Mouse (Mus musculus): ENCODE results near the gene Map3k1. TPM values are rescaled to one million over a fixed set of nuclear protein-coding genes. Genes with fewer than 3 reads are reported as not detected.
A peak's percentile ranks its signal among the peaks of the same experiment; 100 is the strongest.
"Not testable (repeated sequence)": the region's sequence is repeated elsewhere in the genome, so short reads cannot be mapped to it uniquely, and the experiment has no call there.

Map3k1 gene
- total RNA-seq, 2 experiments from 2014 or later, result 8.8 to 10.3 TPM

DNA sequence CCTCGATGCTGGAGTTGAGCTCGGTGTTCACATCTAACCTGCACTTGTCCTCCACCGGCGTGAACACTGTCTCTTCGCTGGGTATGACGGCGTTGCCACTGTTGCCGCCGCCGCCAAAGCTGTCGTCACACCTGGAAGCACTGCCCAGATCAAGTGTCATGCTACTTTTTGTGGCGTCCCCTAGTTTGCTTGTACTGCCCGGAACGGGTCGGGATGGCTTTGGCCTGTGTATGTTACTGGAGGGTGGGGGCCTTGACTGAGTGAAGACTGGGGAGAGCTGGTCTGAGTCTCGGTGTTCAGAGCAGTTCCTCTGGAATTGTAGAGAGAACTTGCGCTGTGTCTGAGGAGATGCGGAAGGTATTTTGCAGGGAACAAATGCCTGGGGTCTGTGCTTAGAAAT lies 53.4 kb downstream of the Map3k1 start:
- intact Hi-C loops (cut with DNase I), result no loop called here

DNA sequence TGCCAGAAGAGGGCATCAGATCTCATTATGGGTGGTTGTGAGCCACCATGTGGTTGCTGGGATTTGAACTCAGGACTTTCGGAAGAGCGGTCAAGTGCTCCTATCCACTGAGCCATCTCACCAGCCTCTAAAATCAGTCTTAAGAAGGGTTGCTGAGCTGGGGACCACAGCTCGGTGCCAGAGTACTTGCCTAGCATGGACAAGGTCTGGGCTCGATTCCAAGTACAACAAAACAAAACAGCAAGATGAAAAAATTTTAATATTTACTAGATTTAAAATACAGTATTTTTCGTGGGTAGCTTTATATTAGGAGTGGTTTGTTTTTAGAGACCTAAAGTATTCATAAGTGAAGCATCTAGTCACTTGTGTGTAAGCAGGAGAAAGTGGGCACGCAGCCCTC lies 55.5 kb downstream of the Map3k1 start:
- DNase-seq (ENCODE audit: low spot score in 2 of 2), result no peak
- intact Hi-C loops (cut with DNase I), result no loop called here

More for the DNA sequence above, 53.4 kb downstream of the Map3k1 start:
- no peak for DNase-seq (ENCODE audit: low spot score in 2 of 2)

DNA sequence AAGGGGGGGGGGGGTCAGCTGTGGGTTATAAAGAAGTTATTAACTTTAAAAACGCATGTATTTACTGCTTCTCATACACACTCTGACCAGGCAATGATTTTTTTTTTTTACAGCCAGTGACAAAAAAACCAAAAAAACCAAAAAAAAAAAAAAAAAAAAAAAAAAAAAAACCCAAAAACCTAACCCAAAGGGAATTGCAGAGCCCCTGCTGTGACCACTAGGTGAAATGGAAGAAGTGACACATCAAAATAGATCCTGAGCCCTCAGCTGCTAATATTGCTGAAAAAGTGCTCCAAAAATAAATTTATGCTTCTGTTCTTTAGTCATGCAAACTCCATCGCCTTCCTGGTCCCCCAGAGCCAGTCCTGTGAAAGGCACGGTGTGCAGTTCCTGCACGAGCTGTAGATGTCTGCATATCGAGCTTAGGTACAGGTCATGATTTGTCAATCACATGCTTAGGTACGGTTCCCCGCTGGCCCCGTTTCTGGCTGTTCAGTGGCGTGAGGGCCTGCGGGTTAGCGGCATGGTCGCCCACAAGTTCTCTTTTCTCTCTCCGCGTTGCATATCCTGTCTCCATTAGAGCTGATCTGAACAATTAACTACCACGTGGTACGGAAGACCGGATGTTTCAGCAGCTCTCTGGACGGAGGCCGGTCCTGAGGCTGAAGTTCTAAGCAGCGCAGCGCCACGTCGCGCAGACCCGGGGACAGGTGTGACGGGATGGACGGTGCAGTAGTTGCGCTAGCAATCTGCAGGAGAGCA lies 60.3 kb downstream of the Map3k1 start:
- intact Hi-C loops (cut with DNase I), result no loop called here
- no peak for DNase-seq (ENCODE audit: low spot score in 2 of 2)

- intact Hi-C loops (cut with DNase I), result no loop called here
These were observed 62.0 kb downstream of the Map3k1 start for GRCm38 (mm10) chr13:111746831-111747230.

DNA sequence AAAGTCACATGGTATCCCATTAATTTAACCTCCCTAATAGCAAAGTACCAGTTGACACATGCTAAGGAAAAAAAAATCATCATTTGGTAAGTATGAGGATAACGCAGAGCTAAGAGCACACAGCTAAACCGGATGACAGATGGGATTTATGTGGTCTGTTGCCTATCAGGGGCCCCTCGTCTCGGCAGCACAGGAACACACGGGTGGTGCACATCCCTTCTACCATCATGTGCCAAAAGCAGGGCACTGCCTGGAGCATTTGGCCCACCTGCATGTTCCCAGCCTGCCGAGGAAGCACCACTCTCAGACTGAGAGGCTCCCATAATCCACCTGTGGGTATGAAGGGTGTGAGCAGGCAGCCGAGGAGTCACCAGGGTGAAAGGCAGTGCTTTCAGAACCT lies 63.6 kb downstream of the Map3k1 start:
- intact Hi-C loops (cut with DNase I), result no loop called here
- no peak for DNase-seq (ENCODE audit: low spot score in 2 of 2)

More at GRCm38 (mm10) chr13:111746831-111747230, 62.0 kb downstream of the Map3k1 start:
- DNase-seq (ENCODE audit: low spot score in 2 of 2), result no peak

DNA sequence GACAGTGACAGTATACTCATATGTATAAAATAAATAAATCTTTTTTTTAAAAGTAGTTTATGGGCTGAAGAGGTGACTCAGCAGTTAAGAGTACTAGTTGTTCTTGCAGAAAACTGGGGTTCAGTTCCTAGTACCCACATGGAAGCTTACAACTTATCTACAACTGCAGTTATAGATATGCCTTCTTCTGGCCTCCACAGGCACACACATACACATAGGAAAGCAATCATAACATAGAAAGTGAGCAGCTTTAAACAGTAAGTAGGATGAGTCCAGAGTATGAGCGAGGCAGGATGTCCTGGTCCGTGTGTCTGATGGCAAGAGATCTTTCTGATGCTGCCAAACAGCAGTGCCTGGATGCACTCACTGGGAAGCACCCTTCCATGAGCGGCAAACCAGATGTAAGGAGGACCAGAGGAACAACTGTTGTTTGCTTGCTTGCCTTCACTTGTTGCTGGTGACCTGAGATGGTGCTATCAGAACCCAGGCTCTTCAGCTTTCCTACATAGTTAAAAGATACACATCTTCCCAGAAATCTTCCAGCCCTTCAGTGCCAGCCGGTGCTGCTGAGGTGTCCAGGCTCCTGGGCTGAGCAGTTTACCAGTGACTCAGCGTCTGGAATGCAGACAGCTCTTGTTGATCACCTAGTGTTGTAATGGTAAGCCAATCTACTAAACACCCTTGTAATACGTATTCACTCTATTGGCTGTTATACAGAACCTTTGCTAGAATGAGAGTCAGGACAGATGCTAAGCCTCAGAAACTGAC lies 64.4 kb downstream of the Map3k1 start:
- intact Hi-C loops (cut with DNase I), result loop anchor here (5.0 kb wide), 3 partner anchors 172 to 1362 kb away; no protein-coding TSS in a partner anchor
- DNase-seq (ENCODE audit: low spot score in 2 of 2), result no peak

GRCm38 (mm10) chr13:111741991-111742615 lies 66.7 kb downstream of the Map3k1 start:
- peak; percentile 51 to 73 for DNase-seq (ENCODE audit: low spot score in 2 of 2)
- intact Hi-C loops (cut with DNase I), result loop anchor here (2.0 to 5.0 kb wide), 4 partner anchors 15 to 1360 kb away; no protein-coding TSS in a partner anchor

DNA sequence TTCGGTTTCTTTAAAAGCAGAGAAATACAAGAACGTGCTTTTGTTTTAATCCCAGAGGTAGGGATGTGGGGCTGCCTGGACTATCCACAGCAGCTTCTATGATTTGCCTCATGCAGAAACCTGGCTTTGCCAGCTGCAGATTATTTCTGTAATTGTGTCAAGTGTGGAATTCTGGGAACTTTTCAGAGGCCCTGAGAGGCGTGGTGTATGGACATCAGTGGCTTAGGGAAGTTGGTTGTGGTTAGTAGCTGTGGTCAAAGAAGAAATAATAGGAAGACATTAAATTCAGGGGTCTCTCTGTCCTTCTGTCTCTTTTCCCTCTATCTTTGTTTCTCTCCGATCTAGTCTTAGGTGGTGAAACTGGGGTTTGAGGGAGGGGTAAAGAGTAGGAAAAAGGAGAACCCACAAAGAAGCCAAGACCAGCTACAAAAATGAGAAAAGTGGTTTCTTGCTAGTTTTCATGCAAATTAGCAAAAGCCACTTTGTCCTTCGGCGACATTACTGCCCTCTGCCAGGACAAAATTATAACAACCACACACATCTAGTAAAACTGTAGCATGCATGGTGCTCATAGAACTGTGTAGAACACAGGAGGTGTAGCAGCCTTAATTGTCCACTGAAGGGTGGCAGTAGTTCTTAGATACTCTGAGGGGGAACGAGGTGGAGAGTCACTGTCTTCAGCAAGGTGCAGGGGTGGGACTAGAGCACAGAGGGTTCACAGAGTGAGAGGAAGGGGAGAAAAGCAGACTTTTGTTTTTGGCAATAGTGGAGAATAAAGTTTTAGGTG lies 67.4 kb downstream of the Map3k1 start:
- intact Hi-C loops (cut with DNase I), result loop anchor here (2.0 to 5.0 kb wide), 4 partner anchors 15 to 1359 kb away; no protein-coding TSS in a partner anchor
- no peak for DNase-seq (ENCODE audit: low spot score in 2 of 2)

DNA sequence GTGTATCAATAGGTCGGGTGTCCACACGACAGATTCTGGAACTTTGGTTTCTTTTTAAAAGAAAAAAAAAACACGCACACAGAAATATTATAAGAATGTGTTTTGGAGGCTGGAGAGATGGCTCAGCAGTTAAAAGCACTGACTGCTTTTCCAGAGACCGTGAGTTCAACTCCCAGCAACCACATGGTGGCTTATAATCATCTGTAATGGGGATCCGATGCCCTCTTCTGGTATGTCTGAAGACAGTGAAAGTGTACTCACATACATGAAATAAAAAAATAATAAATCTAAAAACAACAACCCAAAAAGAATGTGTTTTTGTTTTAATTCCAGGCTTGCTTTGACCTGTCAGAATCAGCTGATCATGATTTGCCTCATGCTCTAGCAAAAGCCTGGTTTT lies 81.9 kb downstream of the Map3k1 start:
- intact Hi-C loops (cut with DNase I), result loop anchor here (2.0 to 5.0 kb wide), 2 partner anchors 14 to 240 kb away; no protein-coding TSS in a partner anchor
- DNase-seq (ENCODE audit: low spot score in 2 of 2), result no peak

DNA sequence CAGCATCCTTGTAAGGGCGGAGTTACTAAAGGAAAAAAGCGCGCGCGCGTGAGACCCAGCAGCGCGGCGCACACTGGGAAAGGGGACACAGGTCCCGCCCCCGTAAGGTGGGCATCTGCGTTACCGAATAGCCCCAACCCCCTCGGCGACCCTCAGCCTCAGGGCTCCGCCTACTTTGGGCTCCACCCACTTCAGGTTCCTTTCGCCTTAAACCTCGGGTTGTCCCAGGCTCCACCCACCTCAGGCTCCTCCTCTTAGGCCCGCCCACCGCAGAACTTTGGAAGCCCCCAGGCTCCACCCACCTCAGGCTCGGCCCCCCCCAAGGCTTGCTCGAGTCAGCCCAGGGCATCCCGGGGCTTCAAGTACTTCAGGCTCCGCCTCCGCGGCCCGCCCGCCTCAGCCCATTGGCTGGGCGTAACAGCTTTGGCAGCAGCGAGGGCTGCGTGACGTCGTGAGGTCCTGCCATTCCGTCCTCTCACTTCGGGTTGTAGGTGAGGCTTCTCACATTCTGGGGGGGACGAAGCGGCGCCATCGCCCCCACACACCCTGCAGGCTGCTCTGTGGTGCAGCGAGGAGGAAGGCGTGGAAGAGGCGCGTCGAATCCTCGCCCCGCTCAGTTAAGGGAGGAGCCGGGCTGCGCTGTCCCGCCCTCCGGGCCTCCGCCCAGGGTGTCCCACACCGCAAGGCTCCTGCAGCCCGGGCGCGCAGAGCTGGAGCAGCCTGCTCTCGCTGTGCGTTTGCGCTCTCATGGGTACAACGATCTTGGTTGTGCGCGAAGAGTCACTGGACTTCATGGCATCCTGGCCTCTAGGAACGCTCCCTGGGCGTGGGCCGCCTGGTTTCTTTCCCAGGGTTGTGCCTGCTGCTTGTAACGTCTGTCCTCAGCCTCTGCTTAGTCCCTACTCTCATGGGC lies 83.4 kb downstream of the Map3k1 start:
- intact Hi-C loops (cut with DNase I), result loop anchor here (2.0 to 5.0 kb wide), 2 partner anchors 15 to 238 kb away; no protein-coding TSS in a partner anchor
- DNase-seq (ENCODE audit: low spot score in 2 of 2), result peak; percentile 93 to 96

DNA sequence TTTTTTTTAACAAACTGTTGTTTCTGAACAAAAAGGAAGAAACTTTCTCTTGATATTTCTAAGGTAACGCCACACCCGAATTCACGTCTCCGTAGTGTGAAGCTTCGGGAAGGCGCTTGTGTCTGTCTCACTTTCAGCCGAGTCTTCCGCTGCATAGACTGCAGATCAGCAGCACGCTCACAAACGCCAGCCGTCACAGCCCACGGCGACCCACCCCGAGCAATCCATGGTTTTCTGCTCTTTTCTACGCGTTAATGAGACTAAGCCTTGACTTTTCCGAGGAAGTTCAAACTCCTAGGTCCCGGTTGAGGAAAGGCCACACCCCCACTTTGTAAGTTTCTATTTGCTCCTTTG lies 84.0 kb downstream of the Map3k1 start:
- intact Hi-C loops (cut with DNase I), result loop anchor here (5.0 kb wide), 2 partner anchors 37 to 237 kb away; no protein-coding TSS in a partner anchor
- DNase-seq (ENCODE audit: low spot score in 2 of 2), result no peak

GRCm38 (mm10) chr13:111719726-111720125 lies 89.1 kb downstream of the Map3k1 start:
- no peak for DNase-seq (ENCODE audit: low spot score in 2 of 2)
- intact Hi-C loops (cut with DNase I), result loop anchor here (5.0 kb wide), 1 partner anchor 32 kb away; no protein-coding TSS in a partner anchor

DNA sequence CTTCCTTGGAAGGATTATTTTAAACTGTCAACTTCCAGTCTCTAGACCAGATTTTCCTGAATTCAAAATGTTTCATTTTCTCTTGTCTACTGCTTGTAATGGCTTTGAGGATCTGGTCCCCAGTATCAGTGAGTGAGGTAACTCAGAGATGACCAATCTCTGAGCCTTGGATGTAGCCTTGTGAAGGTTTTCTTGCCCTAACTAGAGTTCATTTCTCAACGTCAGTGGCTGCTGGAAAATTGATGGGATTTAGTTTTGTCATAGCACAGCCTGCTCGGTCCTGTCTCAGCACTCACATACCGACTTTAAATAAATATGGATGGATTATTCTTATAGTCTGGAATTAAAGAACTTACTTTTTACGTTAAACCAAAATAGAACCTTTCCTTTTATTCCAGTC lies 98.3 kb downstream of the Map3k1 start:
- intact Hi-C loops (cut with DNase I), result no loop called here

DNA sequence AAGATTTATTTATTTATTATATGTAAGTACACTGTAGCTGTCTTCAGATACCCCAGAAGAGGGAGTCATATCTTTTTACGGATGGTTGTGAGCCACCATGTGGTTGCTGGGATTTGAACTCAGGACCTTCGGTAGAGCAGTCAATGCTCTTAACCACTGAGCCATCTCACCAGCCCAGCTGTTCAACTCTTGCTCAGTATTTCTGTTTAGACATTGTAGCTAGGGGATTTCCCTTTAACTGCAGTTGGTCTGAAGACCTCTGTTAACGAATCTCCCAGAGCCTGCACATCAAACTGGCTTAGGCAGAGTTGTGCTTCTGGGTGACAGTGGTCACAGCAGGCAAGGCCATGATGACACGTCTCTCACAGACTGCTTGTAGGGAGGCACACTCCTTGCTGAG lies 104.8 kb downstream of the Map3k1 start:
- DNase-seq (ENCODE audit: low spot score in 2 of 2); intact Hi-C loops (cut with DNase I): not testable (repeated sequence)

More for the DNA sequence above, 98.3 kb downstream of the Map3k1 start:
- no peak for DNase-seq (ENCODE audit: low spot score in 2 of 2)

GRCm38 (mm10) chr13:111703396-111703795 lies 105.4 kb downstream of the Map3k1 start:
- no peak for DNase-seq (ENCODE audit: low spot score in 2 of 2)
- intact Hi-C loops (cut with DNase I), result no loop called here
